Mouse (Mus musculus): ENCODE measurements around the gene Hcrt.

DNA sequence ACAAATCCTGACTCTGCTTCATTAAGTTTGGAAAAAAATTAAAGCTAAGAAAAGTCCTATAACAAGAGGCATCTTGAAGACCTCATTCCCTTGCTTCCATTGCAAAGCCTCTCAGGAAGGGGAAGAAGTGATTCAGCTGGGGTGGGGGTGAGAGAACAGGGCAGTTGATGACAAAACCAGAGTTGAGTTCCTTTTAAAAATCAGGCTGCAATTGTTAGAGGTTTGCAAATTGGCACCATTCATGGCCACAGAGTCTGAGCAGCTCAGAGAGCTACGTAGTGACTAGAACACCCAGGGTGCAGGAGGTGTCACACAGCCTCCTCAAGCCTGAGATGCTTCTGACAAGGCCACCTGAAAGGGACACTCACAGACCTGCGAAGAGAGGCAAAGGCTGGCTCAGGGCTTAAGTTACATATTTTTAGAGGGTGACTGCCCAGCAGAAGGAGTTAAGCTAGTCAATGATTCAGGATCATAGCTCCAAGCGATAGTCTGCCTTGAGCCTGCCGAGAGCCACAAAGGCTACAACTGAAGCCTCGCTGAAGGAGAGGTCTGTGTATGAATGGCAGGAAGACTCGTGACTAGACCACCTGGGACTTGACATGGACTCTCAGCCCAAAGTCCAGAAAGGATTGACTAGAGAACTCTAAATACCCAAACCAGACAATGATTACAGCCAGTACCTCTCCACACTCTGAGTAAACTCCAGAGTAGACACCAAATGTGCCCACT, 32.1 kb downstream of the Hcrt start:
- no peak for TF ChIP-seq CTCF (IDR thresholded peaks at IDR 0.05; ENCODE audit: control insufficient read depth, insufficient read depth, insufficient read length)
- TF ChIP-seq USF1 (IDR thresholded peaks at IDR 0.05; ENCODE audit: low read depth) = no peak
- TF ChIP-seq MAX (IDR thresholded peaks at IDR 0.05) = no peak
- TF ChIP-seq CEBPB (IDR thresholded peaks at IDR 0.05; ENCODE audit: low read depth) = no peak
- TF ChIP-seq MYOG (IDR thresholded peaks at IDR 0.05; ENCODE audit: control insufficient read depth, extremely low read depth, insufficient read length) = no peak
- no peak for TF ChIP-seq MYOD1 (IDR thresholded peaks at IDR 0.05; ENCODE audit: control insufficient read depth, insufficient read length, low read depth)

Data from C2C12 (cell line).